Mouse (Mus musculus): ENCODE measurements at regions not wholly inside any gene's neighbourhood (a gene's known extent, or its start where the extent isn't known, plus 50 kb on each side); places are given as distances from the start of the nearest gene placed in this dataset.
"Not testable (repeated sequence)": the region's sequence is repeated elsewhere in the genome, so short reads cannot be mapped to it uniquely, and the experiment has no call there.

- H3K4me3 ChIP-seq (replicated peaks; ENCODE audit: insufficient read depth, low read depth, low read length): no peak overlapping the region
- no peaks in the 10 kb centered on the region for H3K27me3 ChIP-seq (ENCODE audit: control insufficient read depth, insufficient read depth, low read length)
- H3K27ac ChIP-seq (ENCODE audit: insufficient read depth, low read length): no peak overlapping the region
- DNase-seq: no peak
- TF ChIP-seq CTCF (IDR thresholded peaks at IDR 0.05; ENCODE audit: borderline replicate concordance, insufficient read depth, low read depth, low read length) (no peak), POLR2A (IDR thresholded peaks at IDR 0.05; ENCODE audit: borderline replicate concordance, insufficient read depth, low read length) (no peak)
- no peaks in the 10 kb centered on the region for H3K4me1 ChIP-seq (ENCODE audit: control insufficient read depth, insufficient read depth, low read length)
- 80% methylated on average over 4 of the region's 4 CpGs for WGBS
Observed at GRCm38 (mm10) chr16:86855312-86855711, 498.7 kb upstream of the N6amt1 start.

GRCm38 (mm10) chr16:86853398-86853797, 500.6 kb upstream of the N6amt1 start:
- Histone ChIP-seq H3K27ac (ENCODE audit: insufficient read depth, low read length) (no peak overlapping the region), H3K4me3 (replicated peaks; ENCODE audit: insufficient read depth, low read depth, low read length) (no peak overlapping the region), H3K4me1 (ENCODE audit: control insufficient read depth, insufficient read depth, low read length) (no peaks in the 10 kb centered on the region), H3K27me3 (ENCODE audit: control insufficient read depth, insufficient read depth, low read length) (no peaks in the 10 kb centered on the region)
- no peak for DNase-seq
- TF ChIP-seq POLR2A (IDR thresholded peaks at IDR 0.05; ENCODE audit: borderline replicate concordance, insufficient read depth, low read length) (no peak), CTCF (IDR thresholded peaks at IDR 0.05; ENCODE audit: borderline replicate concordance, insufficient read depth, low read depth, low read length) (no peak)
- WGBS: 50% methylated on average over 1 of the region's 1 CpGs

GRCm38 (mm10) chr16:86838457-86839337, 515.3 kb upstream of the N6amt1 start:
- H3K27me3 ChIP-seq (ENCODE audit: control insufficient read depth, insufficient read depth, low read length): no peaks in the 10 kb centered on the region
- TF ChIP-seq POLR2A (IDR thresholded peaks at IDR 0.05; ENCODE audit: borderline replicate concordance, insufficient read depth, low read length) (no peak), CTCF (IDR thresholded peaks at IDR 0.05; ENCODE audit: borderline replicate concordance, insufficient read depth, low read depth, low read length) (no peak)
- no peaks in the 10 kb centered on the region for H3K4me1 ChIP-seq (ENCODE audit: control insufficient read depth, insufficient read depth, low read length)
- DNase-seq: peak; percentile 10
- H3K4me3 ChIP-seq (replicated peaks; ENCODE audit: insufficient read depth, low read depth, low read length): no peak overlapping the region
- WGBS: 42% methylated on average over 6 of the region's 6 CpGs
- H3K27ac ChIP-seq (ENCODE audit: insufficient read depth, low read length): no peak overlapping the region

- no peak for DNase-seq
- H3K27me3 ChIP-seq (ENCODE audit: control insufficient read depth, insufficient read depth, low read length): no peaks in the 10 kb centered on the region; the same call in 1 of the 2 replicates
- H3K4me1 ChIP-seq (ENCODE audit: control insufficient read depth, insufficient read depth, low read length): no peaks in the 10 kb centered on the region
- no peak for TF ChIP-seq CTCF (IDR thresholded peaks at IDR 0.05; ENCODE audit: borderline replicate concordance, insufficient read depth, low read depth, low read length)
- TF ChIP-seq POLR2A (IDR thresholded peaks at IDR 0.05; ENCODE audit: borderline replicate concordance, insufficient read depth, low read length): no peak
- no peak overlapping the region for H3K27ac ChIP-seq (ENCODE audit: insufficient read depth, low read length)
- 28% methylated on average over 1 of the region's 1 CpGs for WGBS
- no peak overlapping the region for H3K4me3 ChIP-seq (replicated peaks; ENCODE audit: insufficient read depth, low read depth, low read length)
Observed at GRCm38 (mm10) chr16:86827645-86828044, 526.3 kb upstream of the N6amt1 start.

GRCm38 (mm10) chr16:86826641-86827040, 527.3 kb upstream of the N6amt1 start:
- WGBS: 89% methylated on average over 4 of the region's 4 CpGs
- no peak overlapping the region for H3K4me3 ChIP-seq (replicated peaks; ENCODE audit: insufficient read depth, low read depth, low read length)
- no peaks in the 10 kb centered on the region; the same call in 1 of the 2 replicates for H3K27me3 ChIP-seq (ENCODE audit: control insufficient read depth, insufficient read depth, low read length)
- no peak for DNase-seq
- H3K27ac ChIP-seq (ENCODE audit: insufficient read depth, low read length): no peak overlapping the region
- no peaks in the 10 kb centered on the region for H3K4me1 ChIP-seq (ENCODE audit: control insufficient read depth, insufficient read depth, low read length)
- TF ChIP-seq CTCF (IDR thresholded peaks at IDR 0.05; ENCODE audit: borderline replicate concordance, insufficient read depth, low read depth, low read length) (no peak), POLR2A (IDR thresholded peaks at IDR 0.05; ENCODE audit: borderline replicate concordance, insufficient read depth, low read length) (no peak)

- H3K4me3 ChIP-seq (replicated peaks; ENCODE audit: insufficient read depth, low read depth, low read length): no peak overlapping the region
- no peaks in the 10 kb centered on the region for H3K27me3 ChIP-seq (ENCODE audit: control insufficient read depth, insufficient read depth, low read length)
- H3K4me1 ChIP-seq (ENCODE audit: control insufficient read depth, insufficient read depth, low read length): no peaks in the 10 kb centered on the region
- H3K27ac ChIP-seq (ENCODE audit: insufficient read depth, low read length): no peak overlapping the region
- DNase-seq: no peak
- TF ChIP-seq CTCF (IDR thresholded peaks at IDR 0.05; ENCODE audit: borderline replicate concordance, insufficient read depth, low read depth, low read length) (no peak), POLR2A (IDR thresholded peaks at IDR 0.05; ENCODE audit: borderline replicate concordance, insufficient read depth, low read length) (no peak)
- WGBS: 94% methylated on average over 1 of the region's 1 CpGs
Observed at GRCm38 (mm10) chr16:86823496-86823895, 530.5 kb upstream of the N6amt1 start.

- Histone ChIP-seq H3K4me3 (replicated peaks; ENCODE audit: insufficient read depth, low read depth, low read length) (no peak overlapping the region), H3K27ac (ENCODE audit: insufficient read depth, low read length) (no peak overlapping the region), H3K27me3 (ENCODE audit: control insufficient read depth, insufficient read depth, low read length) (no peaks in the 10 kb centered on the region), H3K4me1 (ENCODE audit: control insufficient read depth, insufficient read depth, low read length) (no peaks in the 10 kb centered on the region)
- WGBS: 97% methylated on average over 2 of the region's 2 CpGs
- no peak for DNase-seq
- TF ChIP-seq POLR2A (IDR thresholded peaks at IDR 0.05; ENCODE audit: borderline replicate concordance, insufficient read depth, low read length) (no peak), CTCF (IDR thresholded peaks at IDR 0.05; ENCODE audit: borderline replicate concordance, insufficient read depth, low read depth, low read length) (no peak)
Observed at GRCm38 (mm10) chr16:86821586-86821985, 532.4 kb upstream of the N6amt1 start.

GRCm38 (mm10) chr16:86818639-86819038, 535.3 kb upstream of the N6amt1 start:
- not testable (repeated sequence) for DNase-seq; H3K27ac ChIP-seq (ENCODE audit: insufficient read depth, low read length); H3K4me3 ChIP-seq (replicated peaks; ENCODE audit: insufficient read depth, low read depth, low read length); H3K27me3 ChIP-seq (ENCODE audit: control insufficient read depth, insufficient read depth, low read length); H3K4me1 ChIP-seq (ENCODE audit: control insufficient read depth, insufficient read depth, low read length)
- WGBS: 72% methylated on average over 1 of the region's 1 CpGs
